Mouse (Mus musculus) ES-Bruce4 (cell line): ENCODE measurements around the gene Tada2a.

Experiments
- CTCF ChIP-seq: IDR thresholded peaks from one replicate; pipeline ENCODE4 v1.8.1; 2011; ENCODE audit warnings: low read depth, low read length
- POLR2A ChIP-seq: IDR thresholded peaks from one replicate; pipeline ENCODE4 v1.8.1; 2011; ENCODE audit warnings: low read length; ENCODE audit not compliant: insufficient read depth

- TF ChIP-seq CTCF (no peak), POLR2A (no peak)
Measured at GRCm38 (mm10) chr11:84178571-84178970, 49.2 kb upstream of the Tada2a start.
